Mouse (Mus musculus) forebrain, embryonic 16.5 days (tissue): ENCODE data around the gene Bad. TPM values are rescaled to one million over a fixed set of nuclear protein-coding genes. Genes with fewer than 3 reads are reported as not detected.
"Not testable (repeated sequence)": the region's sequence is repeated elsewhere in the genome, so short reads cannot be mapped to it uniquely, and the experiment has no call there.

ENCODE experiments used
- ATAC-seq: fragments of 200-750 bp; cut with Nextera tagmentation; 2 replicates; pipeline ENCODE4 v1.8.0; 2017; ENCODE audit warnings: mild to moderate bottlenecking, moderate library complexity
- H3K27ac ChIP-seq: fragments of 300-500 bp; sonication (generic); 2 replicates; pipeline ENCODE4 v1.5.1; 2014; ENCODE audit warnings: low read length, control low read depth
- H3K27me3 ChIP-seq: fragments of 300-500 bp; sonication (generic); replicated peaks from 2 replicates; pipeline ENCODE4 v1.6.1; 2014; ENCODE audit warnings: low read length; ENCODE audit not compliant: control insufficient read depth, insufficient read depth
- H3K36me3 ChIP-seq: fragments of 300-500 bp; sonication (generic); 2 replicates; pipeline ENCODE4 v1.6.1; 2014; ENCODE audit not compliant: control insufficient read depth, insufficient read depth
- H3K4me1 ChIP-seq: fragments of 300-500 bp; sonication (generic); replicated peaks from 2 replicates; pipeline ENCODE4 v1.6.1; 2014; ENCODE audit warnings: low read length; ENCODE audit not compliant: control insufficient read depth, insufficient read depth
- H3K4me2 ChIP-seq: fragments of 300-500 bp; sonication (generic); 2 replicates; pipeline ENCODE4 v1.6.1; 2014; ENCODE audit warnings: mild to moderate bottlenecking, low read length, control low read depth
- H3K4me3 ChIP-seq: fragments of 300-500 bp; sonication (generic); replicated peaks from 2 replicates; pipeline ENCODE4 v1.5.1; 2014; ENCODE audit warnings: mild to moderate bottlenecking, low read length, control low read depth
- H3K9ac ChIP-seq: fragments of 300-500 bp; sonication (generic); replicated peaks from 2 replicates; pipeline ENCODE4 v1.6.1; 2014; ENCODE audit warnings: low read depth, low read length, control low read depth
- H3K9me3 ChIP-seq: fragments of 300-500 bp; sonication (generic); 2 replicates; pipeline ENCODE4 v1.6.1; 2016; ENCODE audit warnings: low read length; ENCODE audit not compliant: control insufficient read depth
- WGBS: fragments of 180-500 bp; shearing (Covaris S2); extraction: QIAGEN DNeasy Blood & Tissue Kit; methylation state at CpG from one replicate; pipeline ENCODE4 v1.1.7; 2014; 5-methylcytosine and 5-hydroxymethylcytosine counted together
- polyA plus RNA-seq: library from polyadenylated mRNA; unstranded; fragments of >200 nt; fragmentation: Nextera tagmentation; extraction: Ambion mirVana; gene quantifications from 2 replicates; pipeline ENCODE4 v1.2.1, GENCODE M21; 2015

Gene Bad
- polyA plus RNA-seq, 1 experiment from 2014 or later, result 88.4 TPM

DNA sequence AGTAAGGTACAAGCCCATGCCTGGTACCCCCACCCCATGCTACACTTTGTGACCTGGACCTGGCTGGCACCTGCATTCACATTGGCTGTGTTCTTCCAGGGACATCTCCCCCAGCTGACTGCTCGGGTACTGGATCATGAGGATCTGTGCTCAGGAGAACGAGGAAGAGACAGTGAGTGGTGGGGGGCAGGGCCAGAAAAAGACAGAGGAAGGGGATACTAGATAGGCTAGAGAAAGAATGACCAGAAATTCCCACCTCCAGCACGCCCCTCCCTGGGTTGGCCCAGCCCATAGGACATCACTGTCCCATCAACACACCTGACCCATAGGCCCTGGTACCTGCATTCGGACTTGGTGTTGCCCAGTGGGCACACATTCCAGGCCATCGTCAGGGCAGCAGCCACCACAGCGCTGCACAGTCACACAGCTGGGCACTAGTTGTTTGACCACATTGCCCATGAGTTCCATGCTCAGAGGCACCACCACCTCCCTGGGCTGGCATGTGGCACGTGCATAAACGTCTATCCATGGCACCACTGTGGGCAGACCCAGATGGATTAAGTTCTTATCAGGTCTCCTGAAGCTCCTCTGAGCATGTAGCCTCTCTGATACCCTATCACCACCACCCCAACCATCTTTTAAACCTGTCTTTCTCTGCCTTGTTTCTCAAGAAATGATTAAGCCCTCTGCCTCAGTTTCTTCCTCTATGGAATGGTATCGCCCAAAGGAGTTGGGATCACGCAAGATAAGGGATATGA is 44.5 kb downstream of the Bad start:
- Histone ChIP-seq H3K4me2 (peak overlapping the region; percentile 88), H3K4me3 (peak overlapping the region; percentile 63), H3K9me3 (no peaks in the 10 kb centered on the region), H3K27me3 (no peaks in the 10 kb centered on the region), H3K4me1 (peaks cover 20% of the 10 kb centered on the region), H3K36me3 (peaks cover 2% of the 10 kb centered on the region; the same call in 1 of the 2 replicates), H3K27ac (no peak overlapping the region; the same call in 1 of the 2 replicates), H3K9ac (peak overlapping the region; percentile 92)
- no peak for ATAC-seq
- WGBS, result 75% methylated on average over 10 of the region's 10 CpGs

DNA sequence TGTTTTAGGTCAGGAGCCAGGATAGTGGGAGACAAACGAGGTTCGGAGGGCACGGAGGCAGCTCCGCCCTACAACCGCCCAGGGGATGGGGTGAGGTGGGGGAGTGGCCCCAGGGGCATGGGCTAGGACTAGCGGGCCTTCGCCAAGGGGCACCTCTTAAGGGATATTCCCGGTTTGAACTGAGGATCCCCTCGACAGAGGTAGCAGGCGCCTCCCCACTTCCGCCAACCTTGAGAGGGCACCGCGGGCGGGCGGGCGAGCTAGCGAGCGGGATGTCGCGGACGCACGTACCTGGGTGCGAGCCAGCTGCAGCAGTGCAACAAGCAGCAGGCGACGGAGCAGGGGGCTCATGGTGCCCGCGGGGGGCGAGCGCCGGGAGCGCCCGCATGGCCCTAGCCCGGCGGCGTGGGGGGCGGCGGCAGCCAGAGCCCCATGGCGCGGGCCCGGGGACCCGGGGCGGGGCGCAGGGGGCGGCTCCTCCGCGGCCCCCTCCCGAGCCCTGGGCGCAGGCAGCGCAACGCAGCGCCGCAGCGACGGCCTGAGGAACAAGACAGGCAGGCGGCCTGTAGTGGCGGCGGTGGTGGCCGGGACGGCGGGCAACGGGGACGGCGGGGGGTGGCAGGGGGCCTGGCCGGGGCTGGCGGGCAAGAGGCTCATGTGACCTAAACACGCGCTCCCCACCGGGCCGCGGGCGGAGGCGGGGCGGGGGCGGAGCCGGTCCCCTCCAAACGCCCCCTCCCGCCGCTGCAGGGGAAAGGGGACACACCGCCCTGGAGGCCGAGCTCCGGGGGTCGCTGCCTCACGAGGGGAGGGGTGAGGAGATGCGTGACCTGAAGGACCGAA is 45.6 kb downstream of the Bad start, which contains the start of gene Vegfb:
TSS of gene Vegfb (minus strand) at position 591 of the 843 bp plus-strand sequence.
- peak within 1 kb of the TSS; percentile 63 for H3K4me3 ChIP-seq
- H3K4me1 ChIP-seq, result peaks cover 24% of the 10 kb centered on the region
- H3K9ac ChIP-seq, result peak within 1 kb of the TSS; percentile 92
- peak within 1 kb of the TSS; percentile 72 for H3K27ac ChIP-seq
- peak; percentile 54 for ATAC-seq
- H3K36me3 ChIP-seq, result peaks cover 2% of the 10 kb centered on the region; the same call in 1 of the 2 replicates
- no peaks in the 10 kb centered on the region for H3K9me3 ChIP-seq
- peak within 1 kb of the TSS; percentile 88 for H3K4me2 ChIP-seq
- WGBS, result under 1% methylated on average over 51 of the region's 85 CpGs
- H3K27me3 ChIP-seq, result no peaks in the 10 kb centered on the region

DNA sequence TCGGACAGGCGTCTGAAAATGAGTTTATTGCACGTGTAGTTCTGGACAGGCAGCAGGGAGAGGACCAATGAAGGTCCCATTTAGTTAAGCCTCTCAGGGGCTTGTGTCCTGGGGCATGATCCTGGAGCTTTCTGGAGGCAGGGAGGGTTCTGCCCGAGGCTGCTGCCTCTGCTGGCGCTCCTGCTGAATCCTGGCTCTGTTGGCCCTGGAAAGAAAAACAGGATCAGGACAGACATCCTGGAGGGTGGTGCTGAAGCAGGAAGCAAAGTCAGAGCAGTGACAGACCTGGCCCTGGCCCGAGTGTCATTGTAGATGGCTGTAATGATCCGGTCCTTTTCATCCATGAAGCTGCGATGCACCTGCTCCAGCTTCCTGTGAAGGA is 46.2 kb downstream of the Bad start:
- Histone ChIP-seq H3K36me3 (peaks cover 2% of the 10 kb centered on the region; the same call in 1 of the 2 replicates), H3K4me1 (peaks cover 27% of the 10 kb centered on the region), H3K9ac (peak overlapping the region; percentile 92), H3K4me2 (peak overlapping the region; percentile 88), H3K27me3 (no peaks in the 10 kb centered on the region), H3K4me3 (peak overlapping the region; percentile 63), H3K9me3 (no peaks in the 10 kb centered on the region), H3K27ac (peak overlapping the region; percentile 72; the same call in 1 of the 2 replicates)
- ATAC-seq, result 0 out of 2 replicates have a peak, but pooled peaks have one; percentile 0
- under 1% methylated on average over 8 of the region's 8 CpGs for WGBS

DNA sequence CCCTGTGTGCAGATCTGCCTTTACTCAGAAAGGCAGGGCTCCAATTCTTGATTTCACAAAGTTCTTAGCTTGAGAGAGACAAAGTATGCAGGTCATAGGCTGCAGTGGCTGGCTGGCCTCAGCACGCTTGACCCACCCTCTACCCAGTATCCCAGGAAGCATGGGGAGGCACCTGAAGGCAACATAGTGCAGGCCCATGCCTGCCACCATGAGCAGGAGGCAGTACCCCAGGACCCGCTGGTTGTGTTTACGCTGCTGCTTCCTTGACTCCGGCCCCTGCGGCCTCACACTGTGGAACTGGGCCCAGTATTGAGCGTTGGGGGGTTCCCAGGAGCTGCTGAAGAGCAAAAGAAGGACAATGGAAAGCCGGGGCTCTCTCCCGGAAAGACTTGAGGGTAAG is 47.6 kb downstream of the Bad start:
- no peaks in the 10 kb centered on the region for H3K36me3 ChIP-seq
- no peak overlapping the region for H3K9ac ChIP-seq
- no peak overlapping the region for H3K27ac ChIP-seq
- H3K4me1 ChIP-seq, result peaks cover 32% of the 10 kb centered on the region
- H3K27me3 ChIP-seq, result no peaks in the 10 kb centered on the region
- no peak overlapping the region for H3K4me2 ChIP-seq
- H3K4me3 ChIP-seq, result no peak overlapping the region
- 86% methylated on average over 8 of the region's 8 CpGs for WGBS
- no peak for ATAC-seq
- H3K9me3 ChIP-seq, result no peaks in the 10 kb centered on the region

DNA sequence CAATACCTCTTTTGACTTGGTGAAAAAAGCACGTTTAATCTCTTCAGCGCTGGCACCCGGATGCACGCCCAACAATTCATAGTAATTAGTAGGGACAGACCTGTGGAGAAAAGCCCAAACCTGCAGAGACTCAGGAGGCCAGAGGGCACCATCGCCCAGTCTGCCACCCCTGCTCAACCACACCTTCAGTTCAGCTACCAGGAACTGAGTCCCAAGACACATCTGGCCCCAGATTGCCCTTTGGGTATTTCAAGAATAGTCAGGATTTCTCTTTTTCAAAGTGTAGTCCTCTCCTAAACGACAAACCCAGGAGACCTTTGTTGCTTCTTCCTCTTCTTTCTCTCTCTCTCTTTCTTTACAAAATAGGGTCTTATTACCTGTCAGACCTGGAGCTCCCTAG is 49.1 kb downstream of the Bad start:
- Histone ChIP-seq H3K36me3 (no peaks in the 10 kb centered on the region), H3K27me3 (no peaks in the 10 kb centered on the region), H3K27ac (no peak overlapping the region), H3K9me3 (no peaks in the 10 kb centered on the region), H3K4me3 (no peak overlapping the region), H3K4me1 (peaks cover 42% of the 10 kb centered on the region), H3K4me2 (no peak overlapping the region), H3K9ac (no peak overlapping the region)
- 85% methylated on average over 6 of the region's 6 CpGs for WGBS
- no peak for ATAC-seq

DNA sequence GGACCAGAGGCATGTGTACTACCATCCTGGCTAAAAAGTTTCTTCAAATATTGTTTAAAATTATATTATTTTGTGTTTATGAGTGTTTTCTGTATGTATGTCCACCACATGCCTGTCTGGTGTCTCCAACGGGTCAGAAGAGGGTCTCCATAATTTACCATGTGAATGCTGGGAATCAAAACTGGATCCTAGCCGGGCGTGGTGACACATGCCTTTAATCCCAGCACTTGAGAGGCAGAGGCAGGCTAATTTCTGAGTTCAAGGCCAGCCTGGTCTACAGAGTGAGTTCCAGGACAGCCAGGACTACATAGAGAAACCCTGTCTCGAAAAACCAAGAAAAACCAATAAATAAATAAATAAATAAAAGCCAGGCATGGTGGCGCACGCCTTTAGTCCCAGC is 49.5 kb downstream of the Bad start:
- H3K4me1 ChIP-seq, result peaks cover 41% of the 10 kb centered on the region
- not testable (repeated sequence) for H3K36me3 ChIP-seq, H3K4me3 ChIP-seq, H3K27me3 ChIP-seq, H3K9me3 ChIP-seq, H3K27ac ChIP-seq, ATAC-seq, H3K4me2 ChIP-seq, H3K9ac ChIP-seq
- 91% methylated on average over 6 of the region's 6 CpGs for WGBS

DNA sequence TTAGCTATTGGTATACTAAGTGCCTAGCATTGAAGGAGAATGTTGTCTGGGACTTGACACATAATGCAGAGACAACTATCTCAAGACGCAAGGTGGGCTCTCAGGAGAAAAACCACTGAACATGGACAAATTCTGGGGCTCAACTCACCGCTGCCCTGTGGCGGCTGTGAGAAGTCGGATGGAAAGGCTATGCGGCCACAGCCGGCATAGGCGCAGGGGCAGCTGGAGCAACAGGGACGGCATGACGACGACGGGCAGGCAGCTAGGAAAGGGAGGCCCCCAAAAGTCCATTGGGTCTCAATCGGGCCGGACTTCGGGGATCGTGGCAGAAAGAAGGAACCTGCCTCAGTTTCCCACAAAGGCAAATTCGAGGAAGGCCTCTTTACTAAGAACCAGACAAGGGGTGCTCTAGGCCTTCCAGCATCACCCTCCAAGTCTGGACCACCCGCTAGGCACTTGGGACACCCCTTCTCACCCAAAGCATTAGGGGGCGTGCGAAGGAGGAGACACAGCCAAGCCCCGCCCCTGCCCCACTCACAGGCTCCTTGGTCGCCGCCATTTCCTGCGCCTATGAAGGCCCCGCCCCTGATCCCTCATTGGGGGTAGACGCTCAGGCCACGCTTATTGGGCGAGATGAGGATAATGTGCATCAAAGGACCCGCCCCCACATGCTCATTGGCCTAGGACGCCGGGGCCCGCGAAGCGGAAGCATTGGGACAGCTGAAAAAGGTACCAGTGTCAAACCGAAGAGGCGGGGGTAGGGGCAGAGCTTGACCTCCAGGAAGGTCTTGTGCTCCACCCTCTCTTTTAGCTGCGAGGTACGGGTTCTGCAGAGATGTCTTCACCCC is 50.6 kb downstream of the Bad start, which contains the start of gene Dnajc4:
TSS of gene Dnajc4 (minus strand) at position 562 of the 848 bp plus-strand sequence.
- peak; percentile 96 for ATAC-seq
- WGBS, result 2% methylated on average over 37 of the region's 37 CpGs
- Histone ChIP-seq H3K9me3 (no peaks in the 10 kb centered on the region), H3K4me2 (peak within 1 kb of the TSS; percentile 85), H3K4me3 (peak within 1 kb of the TSS; percentile 65), H3K4me1 (peaks cover 44% of the 10 kb centered on the region), H3K27me3 (no peaks in the 10 kb centered on the region), H3K36me3 (no peaks in the 10 kb centered on the region), H3K9ac (peak within 1 kb of the TSS; percentile 67), H3K27ac (peak within 1 kb of the TSS; percentile 54; the same call in 1 of the 2 replicates)

DNA sequence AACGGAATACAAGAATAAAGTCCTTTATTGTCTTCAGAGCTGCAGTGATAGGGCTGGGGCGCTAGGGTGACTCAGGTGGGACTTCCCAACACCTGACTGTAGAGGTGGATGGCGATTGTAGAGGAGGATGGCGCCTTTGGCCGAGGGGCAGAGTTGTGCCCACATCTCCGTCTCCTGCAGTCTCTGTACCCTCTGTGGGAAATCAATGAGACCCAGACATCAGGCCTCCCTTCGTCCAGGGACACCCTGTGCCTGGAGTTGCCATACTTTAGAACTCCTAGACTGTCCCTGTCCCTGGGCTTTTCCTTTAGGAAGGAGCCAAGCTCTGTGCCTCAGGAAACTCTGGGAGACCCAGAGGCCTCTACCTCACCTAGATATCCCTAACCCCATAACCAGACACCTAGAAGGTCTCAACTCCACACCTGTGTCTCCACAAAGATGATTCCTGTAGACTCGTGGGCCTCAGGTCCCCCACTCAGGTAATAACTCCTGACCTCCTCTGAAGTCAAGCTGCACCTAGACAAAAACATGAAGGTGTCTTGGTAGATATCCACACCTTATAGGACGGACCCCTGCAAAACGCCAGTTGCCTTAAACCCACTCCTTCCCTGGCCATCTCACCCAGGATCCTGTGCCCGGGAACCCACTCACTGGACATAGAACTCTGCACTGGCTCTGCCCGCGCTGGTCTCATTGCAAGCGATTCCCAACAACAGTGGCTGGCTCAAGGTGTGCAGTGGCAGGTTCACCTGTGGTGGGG is 51.5 kb downstream of the Bad start:
- no peaks in the 10 kb centered on the region for H3K9me3 ChIP-seq
- H3K27ac ChIP-seq, result peak overlapping the region; percentile 54; the same call in 1 of the 2 replicates
- peak; percentile 0; the same call in 1 of the 2 replicates for ATAC-seq
- peaks cover 38% of the 10 kb centered on the region for H3K4me1 ChIP-seq
- no peaks in the 10 kb centered on the region for H3K27me3 ChIP-seq
- no peaks in the 10 kb centered on the region for H3K36me3 ChIP-seq
- WGBS, result 60% methylated on average over 14 of the region's 14 CpGs
- peak overlapping the region; percentile 61 for H3K9ac ChIP-seq
- H3K4me3 ChIP-seq, result peak overlapping the region; percentile 65
- H3K4me2 ChIP-seq, result peak overlapping the region; percentile 85
